Mouse (Mus musculus): ENCODE measurements at regions not wholly inside any gene's neighbourhood (a gene's known extent, or its start where the extent isn't known, plus 50 kb on each side); places are given as distances from the start of the nearest gene placed in this dataset.

DNA sequence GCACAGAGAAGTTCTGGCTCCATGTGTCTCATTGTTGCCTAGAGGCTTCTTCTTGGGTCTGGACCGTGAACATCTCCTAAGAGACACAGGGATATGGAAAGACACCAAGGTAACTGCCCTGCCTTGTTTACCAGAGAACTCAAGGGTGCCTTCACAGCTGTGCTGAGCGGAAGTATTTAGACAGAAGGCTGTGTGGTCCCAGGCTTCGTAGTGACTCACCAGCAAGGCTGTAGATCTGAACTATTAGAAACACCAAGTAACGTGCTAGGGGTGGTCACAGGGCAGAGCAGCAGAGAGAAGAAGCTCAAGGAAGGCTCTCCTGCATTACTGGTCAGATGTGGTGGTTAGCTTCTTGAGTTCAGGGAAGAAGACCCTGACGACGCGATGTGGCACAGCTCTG is 51.6 kb upstream of the Lpp start:
- TF ChIP-seq CTCF (IDR thresholded peaks at IDR 0.05; ENCODE audit: low read depth, low read length) (no peak), POLR2A (IDR thresholded peaks at IDR 0.05; ENCODE audit: insufficient read depth, low read length) (no peak), EP300 (IDR thresholded peaks at IDR 0.05; ENCODE audit: insufficient read depth, low read depth, low read length) (no peak)

Data from ES-Bruce4 (cell line).